Mouse (Mus musculus) thymus, adult 2 months (tissue): ENCODE results near the gene Gm8994. TPM values are rescaled to one million over a fixed set of nuclear protein-coding genes. Genes with fewer than 3 reads are reported as not detected.

Source experiments
- DNase-seq: peaks from one replicate; pipeline ENCODE4 v3.0.0; 2021
- H3K27ac ChIP-seq: fragments of 200-500 bp; 2 replicates; pipeline ENCODE4 v1.5.1; 2012; ENCODE audit warnings: low read length, control low read depth; ENCODE audit not compliant: control insufficient read depth, insufficient read depth
- H3K27me3 ChIP-seq: fragments of 200-500 bp; 2 replicates; pipeline ENCODE4 v1.6.1; 2012; ENCODE audit warnings: mild to moderate bottlenecking, low read length, moderate library complexity, mixed read lengths; ENCODE audit not compliant: control insufficient read depth, insufficient read depth
- H3K36me3 ChIP-seq: fragments of 200-500 bp; 2 replicates; pipeline ENCODE4 v1.6.1; 2012; ENCODE audit warnings: mild to moderate bottlenecking, low read length, moderate library complexity; ENCODE audit not compliant: control insufficient read depth, insufficient read depth
- H3K4me1 ChIP-seq: fragments of 200-500 bp; replicated peaks from 2 replicates; pipeline ENCODE4 v1.6.1; 2012; ENCODE audit warnings: low read length; ENCODE audit not compliant: control insufficient read depth, insufficient read depth
- H3K4me3 ChIP-seq: fragments of 200-500 bp; 2 replicates; pipeline ENCODE4 v1.5.1; 2012; ENCODE audit warnings: mild to moderate bottlenecking, low read length, control low read depth, moderate library complexity; ENCODE audit not compliant: control insufficient read depth, insufficient read depth
- CTCF ChIP-seq: fragments of 200-500 bp; IDR thresholded peaks from 2 replicates; pipeline ENCODE4 v1.5.1; 2012; ENCODE audit warnings: mild to moderate bottlenecking, control low read depth, low read length, moderate library complexity, borderline replicate concordance; ENCODE audit not compliant: control insufficient read depth, poor library complexity, insufficient read depth; ENCODE audit errors: extremely low read depth
- POLR2A ChIP-seq: fragments of 200-500 bp; IDR thresholded peaks from 2 replicates; pipeline ENCODE4 v1.6.1; 2012; ENCODE audit warnings: mild to moderate bottlenecking, low read length, control low read depth, moderate library complexity; ENCODE audit not compliant: control insufficient read depth, poor library complexity, insufficient read depth; ENCODE audit errors: extremely low read depth
- WGBS: fragments of 180-500 bp; shearing (Covaris S2); methylation state at CpG from one replicate; pipeline ENCODE4 v1.1.7; 2018; 5-methylcytosine and 5-hydroxymethylcytosine counted together
- polyA plus RNA-seq: library from polyadenylated mRNA; depleted of rRNA; stranded (reverse); fragments of >200 nt; gene quantifications from 2 replicates; pipeline ENCODE4 v1.2.3, GENCODE M21; 2012

The Gm8994 gene
- polyA plus RNA-seq, 1 experiment: 0.08 TPM

DNA sequence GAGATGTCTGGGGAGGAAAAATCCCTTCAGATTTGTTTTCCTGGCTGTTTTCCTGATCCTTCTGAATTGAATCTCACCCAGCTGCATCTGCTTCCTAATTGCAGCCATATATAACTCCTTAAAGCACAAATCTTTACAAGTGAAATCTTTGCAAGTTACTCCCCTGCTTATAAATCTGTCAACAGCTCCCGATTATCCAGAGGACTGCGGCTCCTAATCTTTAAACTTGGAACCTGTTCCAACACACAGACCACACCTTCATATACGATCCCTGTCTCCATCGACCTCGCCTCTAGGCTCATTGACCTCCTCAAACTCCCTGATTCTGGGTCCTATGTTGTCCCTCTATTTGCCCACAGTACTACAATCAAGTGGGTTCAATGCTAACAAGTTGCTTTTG lies 13.3 kb downstream of the Gm8994 start:
- no peaks in the 10 kb centered on the region for H3K27me3 ChIP-seq
- no peak overlapping the region for H3K27ac ChIP-seq
- no peak for DNase-seq
- no peak overlapping the region for H3K4me3 ChIP-seq
- WGBS: 95% methylated on average over 5 of the region's 5 CpGs
- TF ChIP-seq POLR2A (no peak), CTCF (no peak)
- no peaks in the 10 kb centered on the region for H3K36me3 ChIP-seq
- no peaks in the 10 kb centered on the region for H3K4me1 ChIP-seq

DNA sequence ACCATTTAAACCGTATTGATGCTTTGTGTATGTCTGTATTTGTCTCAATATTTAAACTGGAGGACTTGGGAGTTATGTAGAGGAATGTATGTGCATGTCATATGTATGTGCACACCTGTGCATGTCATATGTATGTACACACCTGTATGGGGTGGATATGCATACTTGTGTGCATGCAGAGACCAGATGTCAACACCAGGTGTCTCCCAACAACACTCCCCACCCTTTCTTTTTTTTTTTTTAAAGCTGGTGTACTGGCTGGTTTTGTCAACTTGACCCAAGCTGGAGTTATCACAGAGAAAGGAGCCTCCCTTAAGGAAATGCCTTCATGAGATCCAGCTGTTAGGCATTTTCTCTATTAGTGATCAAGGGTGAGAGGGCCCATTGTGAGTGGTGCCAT lies 13.8 kb downstream of the Gm8994 start:
- TF ChIP-seq POLR2A: no peak
- TF ChIP-seq CTCF: no peak

DNA sequence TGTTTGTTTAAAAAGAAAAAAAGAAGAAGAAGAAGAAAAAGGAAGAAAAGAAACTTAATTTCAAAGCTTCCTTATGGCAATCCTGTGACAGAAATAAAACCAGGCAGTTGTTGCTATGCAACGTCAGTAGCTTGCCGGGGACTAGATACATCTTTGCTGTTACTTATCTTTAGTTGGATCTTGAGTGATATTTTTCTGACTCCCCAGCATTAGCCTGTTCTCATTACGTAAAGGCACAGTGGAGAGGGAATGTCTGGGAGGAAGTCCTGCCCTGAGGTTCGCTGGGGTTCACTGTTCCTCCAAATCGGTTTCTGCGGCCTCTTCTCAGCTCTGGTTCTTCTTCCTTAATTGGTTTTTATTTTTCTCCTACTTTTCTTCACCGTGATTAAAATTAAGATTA lies 16.5 kb downstream of the Gm8994 start:
- H3K36me3 ChIP-seq: no peaks in the 10 kb centered on the region
- no peaks in the 10 kb centered on the region for H3K27me3 ChIP-seq
- TF ChIP-seq POLR2A: no peak
- no peak overlapping the region for H3K4me3 ChIP-seq
- 38% methylated on average over 7 of the region's 7 CpGs for WGBS
- no peaks in the 10 kb centered on the region for H3K4me1 ChIP-seq
- DNase-seq: no peak
- no peak overlapping the region for H3K27ac ChIP-seq

More for the DNA sequence above, 13.8 kb downstream of the Gm8994 start:
- H3K36me3 ChIP-seq: no peaks in the 10 kb centered on the region
- DNase-seq: no peak
- no peak overlapping the region for H3K27ac ChIP-seq
- H3K4me1 ChIP-seq: no peaks in the 10 kb centered on the region
- no peaks in the 10 kb centered on the region for H3K27me3 ChIP-seq
- H3K4me3 ChIP-seq: no peak overlapping the region
- 94% methylated on average over 1 of the region's 1 CpGs for WGBS

DNA sequence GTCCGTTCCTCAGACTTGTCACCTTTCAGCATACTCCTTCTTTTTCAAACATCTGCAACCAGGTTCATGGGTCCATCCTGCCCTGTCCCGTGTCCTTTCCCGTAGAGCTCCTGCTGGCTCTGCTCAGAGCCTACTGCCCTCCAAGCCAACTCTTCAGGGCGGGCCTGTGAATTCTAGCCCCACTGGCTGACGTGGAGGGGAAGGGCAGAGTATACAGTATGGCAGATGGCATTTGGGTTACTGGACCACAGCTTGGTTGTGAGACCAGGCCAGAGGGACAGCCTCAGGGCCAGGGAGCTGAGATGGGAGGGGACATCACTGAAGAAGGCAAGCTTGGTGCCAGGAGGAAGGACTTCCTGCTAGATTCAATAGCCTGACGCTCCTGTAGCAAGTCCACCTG lies 17.7 kb downstream of the Gm8994 start:
- Histone ChIP-seq H3K4me1 (no peaks in the 10 kb centered on the region), H3K27me3 (no peaks in the 10 kb centered on the region), H3K4me3 (no peak overlapping the region), H3K36me3 (no peaks in the 10 kb centered on the region), H3K27ac (no peak overlapping the region)
- no peak for DNase-seq
- 95% methylated on average over 6 of the region's 6 CpGs for WGBS
- no peak for TF ChIP-seq CTCF
- TF ChIP-seq POLR2A: no peak

DNA sequence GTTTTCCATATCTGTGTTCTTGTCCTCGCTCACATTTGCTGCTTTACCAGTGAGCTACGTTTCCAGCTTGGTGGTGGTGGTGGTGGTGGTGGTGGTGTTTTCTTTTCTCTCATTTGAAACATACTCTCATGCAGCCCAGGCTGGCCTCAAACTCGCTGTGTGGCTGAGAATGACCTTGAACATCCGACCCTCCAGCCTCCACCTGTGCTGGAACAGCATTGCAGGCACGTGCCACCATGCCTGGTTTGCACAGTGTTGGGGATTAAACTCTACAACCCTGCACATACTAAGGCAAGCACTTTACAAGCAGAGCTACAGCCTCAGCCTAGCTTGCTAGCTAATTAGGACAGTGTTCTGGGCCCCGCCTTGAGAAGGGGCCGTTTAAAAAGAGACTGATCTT lies 18.3 kb downstream of the Gm8994 start:
- H3K36me3 ChIP-seq: no peaks in the 10 kb centered on the region
- H3K27me3 ChIP-seq: no peaks in the 10 kb centered on the region
- TF ChIP-seq CTCF (no peak), POLR2A (no peak)
- no peak for DNase-seq
- H3K4me3 ChIP-seq: no peak overlapping the region
- no peaks in the 10 kb centered on the region for H3K4me1 ChIP-seq
- H3K27ac ChIP-seq: no peak overlapping the region
- WGBS: 95% methylated on average over 7 of the region's 7 CpGs

DNA sequence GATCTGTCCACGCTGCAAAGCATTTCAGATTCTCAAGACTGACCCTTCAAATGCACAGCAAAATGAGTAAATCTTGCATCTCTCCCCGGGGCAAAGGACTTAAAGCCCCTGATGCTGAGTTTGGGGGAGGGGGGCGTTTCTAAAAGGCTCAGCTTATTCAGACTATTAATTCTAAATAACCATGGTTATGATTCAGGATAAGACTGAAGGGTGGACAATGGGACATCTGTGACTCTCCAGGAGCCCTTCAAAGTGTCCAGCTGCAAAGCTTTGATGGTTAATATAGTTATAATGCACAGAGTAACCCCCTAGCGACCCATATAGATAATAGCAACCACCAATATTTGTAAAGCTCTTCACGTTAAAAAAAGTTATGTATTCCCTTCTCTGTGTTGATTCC lies 19.7 kb downstream of the Gm8994 start:
- H3K4me3 ChIP-seq: no peak overlapping the region
- DNase-seq: no peak
- no peaks in the 10 kb centered on the region for H3K4me1 ChIP-seq
- no peaks in the 10 kb centered on the region for H3K36me3 ChIP-seq
- TF ChIP-seq POLR2A: no peak
- no peak for TF ChIP-seq CTCF
- H3K27me3 ChIP-seq: no peaks in the 10 kb centered on the region
- H3K27ac ChIP-seq: no peak overlapping the region
- 81% methylated on average over 5 of the region's 5 CpGs for WGBS

DNA sequence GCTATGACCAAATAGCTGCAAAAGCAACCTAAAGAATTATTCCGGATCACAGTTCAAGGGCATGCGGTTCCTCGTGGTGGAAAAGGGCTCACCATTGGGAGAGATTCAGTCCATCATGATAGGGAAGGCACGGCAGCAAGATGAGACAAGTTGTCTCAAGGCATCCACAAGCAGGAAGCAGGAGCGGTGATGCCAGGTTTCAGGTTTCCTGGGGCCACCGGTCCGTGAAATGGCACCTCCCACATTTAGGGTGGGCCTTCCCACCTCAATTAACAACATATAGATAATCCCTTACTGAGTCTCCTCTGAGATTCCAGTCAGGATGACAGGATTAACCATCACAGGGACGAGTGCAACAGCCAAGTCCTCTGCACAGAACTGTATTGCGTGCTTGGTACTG lies 20.3 kb downstream of the Gm8994 start:
- no peak for TF ChIP-seq CTCF
- no peak for TF ChIP-seq POLR2A
- Histone ChIP-seq H3K4me3 (no peak overlapping the region), H3K27ac (no peak overlapping the region), H3K36me3 (no peaks in the 10 kb centered on the region), H3K4me1 (no peaks in the 10 kb centered on the region), H3K27me3 (no peaks in the 10 kb centered on the region)
- WGBS: 74% methylated on average over 9 of the region's 9 CpGs
- DNase-seq: no peak
